Mouse (Mus musculus) olfactory bulb, adult 2 months (tissue): ENCODE data around the gene Gpr3.

Source experiments
- CTCF ChIP-seq: fragments of 200-500 bp; IDR thresholded peaks from 2 replicates; pipeline ENCODE4 v1.5.1; 2012; ENCODE audit warnings: low read depth, mild to moderate bottlenecking, low read length, moderate library complexity; ENCODE audit not compliant: insufficient read depth
- POLR2A ChIP-seq: fragments of 200-500 bp; IDR thresholded peaks from 2 replicates; pipeline ENCODE4 v1.6.1; 2012; ENCODE audit warnings: mild to moderate bottlenecking, low read depth, low read length, moderate library complexity; ENCODE audit not compliant: insufficient read depth

DNA sequence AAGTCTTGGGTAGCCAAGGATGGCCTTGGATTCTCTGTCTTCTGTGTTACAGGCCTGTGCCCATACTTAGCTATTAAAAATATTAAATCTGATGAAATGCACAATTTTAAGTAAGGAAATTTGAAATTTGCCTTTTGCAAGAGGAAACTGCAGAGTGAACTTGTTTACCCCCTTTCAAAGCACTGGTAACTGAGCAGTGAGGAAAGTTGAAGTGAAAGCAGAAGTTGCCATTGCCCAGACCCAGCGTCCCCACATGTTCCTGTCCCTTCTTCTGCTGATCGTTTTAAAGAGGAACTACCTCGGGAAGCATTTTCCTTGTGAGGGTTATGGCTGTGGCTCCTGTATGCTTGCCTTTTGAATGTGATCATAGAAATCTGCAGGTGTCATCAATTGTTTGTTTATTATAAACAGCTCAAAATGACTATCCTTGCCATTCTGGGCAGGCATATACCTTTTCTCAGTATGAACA lies 42.2 kb downstream of the Gpr3 start:
- no peak for TF ChIP-seq CTCF
- TF ChIP-seq POLR2A: no peak
